8 mouse cellular contexts compared by ENCODE assay signal in the genomic region with DNA sequence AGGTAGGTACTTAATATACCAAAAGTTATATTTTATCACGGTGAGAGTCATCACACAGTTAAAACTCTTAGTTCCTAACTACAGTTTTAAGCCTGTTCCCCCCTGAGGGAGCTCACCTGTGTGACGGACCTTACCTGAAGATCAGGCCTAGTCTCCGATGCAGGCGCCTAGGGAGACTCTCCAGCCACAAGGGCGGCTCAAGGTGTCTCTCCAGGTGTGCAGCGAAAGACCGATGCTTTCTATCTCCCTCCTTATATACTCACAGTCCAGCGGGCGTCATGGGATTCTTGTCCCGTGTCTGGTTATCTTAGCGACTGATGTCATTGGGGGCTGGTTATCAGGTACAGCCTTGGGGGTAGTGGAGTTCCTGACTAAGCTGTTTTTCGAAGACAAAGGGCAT. TPM values are rescaled to one million over a fixed set of nuclear protein-coding genes. Genes with fewer than 3 reads are reported as not detected.
DNase-seq lines count a peak whose midpoint lies in the region; ATAC-seq and TF ChIP-seq lines count a peak whose summit lies in the region.

Gene Morf4l2 (minus strand): TSS at position 232 of the 400 bp plus-strand sequence.

- WGBS in hindbrain, embryonic 15.5 days: 92% methylated on average over 12 of the region's 12 CpGs
- WGBS in liver, embryonic 15.5 days (ENCODE audit: insufficient replicate concordance): 73% methylated on average over 12 of the region's 12 CpGs

- TF ChIP-seq CTCF in layer of hippocampus, adult 2 months (conservative IDR thresholded peaks at IDR 0.05): no peak

- H3K4me1 ChIP-seq in hindbrain, embryonic 15.5 days (replicated peaks): peaks cover 5% of the 10 kb centered on the region
- H3K4me1 ChIP-seq in liver, embryonic 15.5 days (replicated peaks): peaks cover 9% of the 10 kb centered on the region

- H3K9me3 ChIP-seq in hindbrain, embryonic 15.5 days: no peaks in the 10 kb centered on the region
- no peaks in the 10 kb centered on the region for H3K9me3 ChIP-seq in liver, embryonic 15.5 days (replicated peaks)

- ATAC-seq in hindbrain, embryonic 15.5 days (ENCODE audit: low FRiP score, low read depth): no peak
- ATAC-seq in liver, embryonic 15.5 days (ENCODE audit: insufficient read depth): no peak

- H3K9ac ChIP-seq in hindbrain, embryonic 15.5 days: no peak within 1 kb of the TSS; the same call in 1 of the 2 replicates
- H3K9ac ChIP-seq in liver, embryonic 15.5 days: 0 out of 2 replicates have a peak within 1 kb of the TSS, but pooled peaks have one; percentile 50

- H3K27me3 ChIP-seq in hindbrain, embryonic 15.5 days: no peaks in the 10 kb centered on the region
- H3K27me3 ChIP-seq in liver, embryonic 15.5 days: no peaks in the 10 kb centered on the region

- DNase-seq in layer of hippocampus, adult 2 months (ENCODE audit: low spot score in 2 of 2): no peak
- no peak for DNase-seq in layer of hippocampus, adult 9-11 months
- DNase-seq in adrenal gland, postnatal 25 days: no peak
- no peak for DNase-seq in gastrocnemius, adult 8-10 months (ENCODE audit: low spot score in 2 of 2)
- DNase-seq in testis, postnatal 10 days (ENCODE audit: low spot score): peak; percentile 42
- DNase-seq in thymus, postnatal 10 days (ENCODE audit: low spot score in 2 of 2): no peak

- peak within 1 kb of the TSS; percentile 97 for H3K27ac ChIP-seq in layer of hippocampus, adult 2 months
- H3K27ac ChIP-seq in hindbrain, embryonic 15.5 days (replicated peaks): peak within 1 kb of the TSS; percentile 95
- peak within 1 kb of the TSS; percentile 87 for H3K27ac ChIP-seq in liver, embryonic 15.5 days (replicated peaks)

- peak within 1 kb of the TSS; percentile 62 for H3K4me3 ChIP-seq in layer of hippocampus, adult 2 months
- peak within 1 kb of the TSS; percentile 59 for H3K4me3 ChIP-seq in hindbrain, embryonic 15.5 days
- peak within 1 kb of the TSS; percentile 65 for H3K4me3 ChIP-seq in liver, embryonic 15.5 days (replicated peaks)

- H3K4me2 ChIP-seq in hindbrain, embryonic 15.5 days: peak within 1 kb of the TSS; percentile 59
- peak within 1 kb of the TSS; percentile 80 for H3K4me2 ChIP-seq in liver, embryonic 15.5 days

- no peaks in the 10 kb centered on the region for H3K36me3 ChIP-seq in hindbrain, embryonic 15.5 days
- H3K36me3 ChIP-seq in liver, embryonic 15.5 days (replicated peaks): peaks cover 6% of the 10 kb centered on the region; the same call in 1 of the 2 replicates

RNA-seq across cellular contexts. Expression of gene Morf4l2, which starts in this region (rescaled TPM):
- 100 to 1,000 TPM; 384 to 391 TPM for total RNA-seq in layer of hippocampus, adult 2 months (2021)
- 257 and 345 TPM in 2 replicates for total RNA-seq in adrenal gland, postnatal 25 days (2021)
- total RNA-seq in gastrocnemius, adult 8-10 months (2022): 100 to 1,000 TPM; 141 to 157 (median 149) TPM
- 523 and 538 TPM in 2 replicates for polyA plus RNA-seq in hindbrain, embryonic 15.5 days (2015; fragmentation: Nextera tagmentation; extraction: Ambion mirVana)
- 174 and 179 TPM in 2 replicates for polyA plus RNA-seq in liver, embryonic 15.5 days (2015; fragmentation: Nextera tagmentation; extraction: Ambion mirVana)
